13 mouse cellular contexts compared by ENCODE assay signal in the genomic region with DNA sequence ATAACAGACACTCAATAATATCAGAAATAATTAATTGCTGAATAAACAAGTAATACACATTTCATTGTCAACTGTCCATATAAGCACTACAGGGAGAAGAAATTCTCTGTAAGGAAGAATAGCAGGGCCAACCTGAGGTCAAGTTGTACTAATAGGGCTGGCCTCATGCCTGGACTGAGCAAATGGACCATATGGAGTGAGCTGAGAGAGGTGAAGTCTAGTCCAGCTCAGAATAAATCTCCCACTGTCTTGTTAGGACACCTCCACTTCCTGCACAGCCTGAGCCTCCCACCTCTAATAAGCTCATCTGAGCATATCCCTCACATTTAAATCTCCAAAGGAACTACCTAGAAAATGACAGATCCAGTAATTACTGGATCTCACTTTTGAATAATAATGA.
DNase-seq lines count a peak whose midpoint lies in the region.
"Had no signal": no experiment of that assay in that cellular context is flagged by ENCODE, and none has a peak within 500 bp of the region (broad histone marks: within the 10 kb centered on the region; RNA-seq: fewer than 3 reads in every experiment).

No protein-coding gene starts in this region.

- peak; percentile 27 for DNase-seq in heart, adult 11 months
- DNase-seq in heart, adult 18-20 months: no peak
- DNase-seq in kidney, postnatal 4 days: peak; percentile 51 to 60
- DNase-seq in kidney, adult 9 months: no peak
- DNase-seq in cerebellum, adult 18-20 months: peak; percentile 43 to 51
- DNase-seq in cerebellum, postnatal 14 days: peak; percentile 79 to 88
- DNase-seq in ovary, adult 18-20 months (ENCODE audit: low spot score): no peak
- DNase-seq in testis, postnatal 14 days (ENCODE audit: low spot score): no peak
- DNase-seq: adrenal gland, adult 8-10 months; forebrain, postnatal 0 days; gastrocnemius, postnatal 25 days; kidney, adult 2 months; lung, postnatal 10 days had no signal

Comparison
In these comparisons a context has a peak if more than half of its experiments do, and no peak if none do; other contexts are left out.
1. DNase-seq: peak in heart, adult 11 months (single experiment), kidney, postnatal 4 days (2 of 2), cerebellum, adult 18-20 months (2 of 2) and cerebellum, postnatal 14 days (2 of 2); none in heart, adult 18-20 months (0 of 2), kidney, adult 9 months (single experiment), ovary, adult 18-20 months (single experiment) and testis, postnatal 14 days (single experiment).